Mouse (Mus musculus) kidney, adult 11 months (tissue): ENCODE data around the gene Wdpcp.
A peak's percentile ranks its signal among the peaks of the same experiment; 100 is the strongest.

Source experiments
- DNase-seq: peaks from one replicate; pipeline ENCODE4 v3.0.0; 2022

The Wdpcp gene

GRCm38 (mm10) chr11:21569456-21570108 lies 2.5 kb upstream of the Wdpcp start:
- peak; percentile 45 for DNase-seq

GRCm38 (mm10) chr11:21570109-21570474 lies 1.9 kb upstream of the Wdpcp start:
- peak; percentile 36 for DNase-seq

- peak; percentile 65 for DNase-seq
Measured at GRCm38 (mm10) chr11:21570973-21571372, 1.1 kb upstream of the Wdpcp start.

- no peak for DNase-seq
Measured at GRCm38 (mm10) chr11:21581472-21581871, 9.4 kb downstream of the Wdpcp start.

GRCm38 (mm10) chr11:21583286-21583685 lies 11.3 kb downstream of the Wdpcp start:
- DNase-seq, result no peak

- DNase-seq, result no peak
Measured at GRCm38 (mm10) chr11:21602497-21602896, 30.5 kb downstream of the Wdpcp start.

GRCm38 (mm10) chr11:21615915-21616314 lies 43.9 kb downstream of the Wdpcp start:
- DNase-seq, result no peak

GRCm38 (mm10) chr11:21634171-21634907 lies 62.3 kb downstream of the Wdpcp start:
- DNase-seq, result no peak

- DNase-seq, result no peak
Measured at GRCm38 (mm10) chr11:21638341-21638740, 66.3 kb downstream of the Wdpcp start.

GRCm38 (mm10) chr11:21639534-21639933 lies 67.5 kb downstream of the Wdpcp start:
- no peak for DNase-seq

- DNase-seq, result no peak
Measured at GRCm38 (mm10) chr11:21644231-21644630, 72.2 kb downstream of the Wdpcp start.

GRCm38 (mm10) chr11:21646136-21646535 lies 74.1 kb downstream of the Wdpcp start:
- no peak for DNase-seq

- DNase-seq, result no peak
Measured at GRCm38 (mm10) chr11:21658985-21659384, 87.0 kb downstream of the Wdpcp start.

- DNase-seq, result no peak
Measured at GRCm38 (mm10) chr11:21677034-21677433, 105.0 kb downstream of the Wdpcp start.

GRCm38 (mm10) chr11:21688441-21688840 lies 116.4 kb downstream of the Wdpcp start:
- no peak for DNase-seq

GRCm38 (mm10) chr11:21690730-21691129 lies 118.7 kb downstream of the Wdpcp start:
- no peak for DNase-seq

- DNase-seq, result no peak
Measured at GRCm38 (mm10) chr11:21694087-21694486, 122.1 kb downstream of the Wdpcp start.

- no peak for DNase-seq
Measured at GRCm38 (mm10) chr11:21697642-21698041, 125.6 kb downstream of the Wdpcp start.

GRCm38 (mm10) chr11:21713508-21713907 lies 141.5 kb downstream of the Wdpcp start:
- DNase-seq, result no peak

GRCm38 (mm10) chr11:21714065-21714464 lies 142.0 kb downstream of the Wdpcp start:
- no peak for DNase-seq

GRCm38 (mm10) chr11:21726329-21726728 lies 154.3 kb downstream of the Wdpcp start:
- no peak for DNase-seq

- DNase-seq, result no peak
Measured at GRCm38 (mm10) chr11:21729056-21729455, 157.0 kb downstream of the Wdpcp start.

- DNase-seq, result peak; percentile 27
Measured at GRCm38 (mm10) chr11:21729961-21730360, 157.9 kb downstream of the Wdpcp start.

GRCm38 (mm10) chr11:21735272-21735671 lies 163.2 kb downstream of the Wdpcp start:
- DNase-seq, result no peak

GRCm38 (mm10) chr11:21749487-21749886 lies 177.5 kb downstream of the Wdpcp start:
- DNase-seq, result no peak
